Mouse (Mus musculus): Measurements from ENCODE around the gene Prss53. TPM values are rescaled to one million over a fixed set of nuclear protein-coding genes. Genes with fewer than 3 reads are reported as not detected.
A peak's percentile ranks its signal among the peaks of the same experiment; 100 is the strongest.

The Prss53 gene
- polyA plus RNA-seq, 1 experiment from 2014 or later = 1.2 TPM

GRCm38 (mm10) chr7:127927726-127928125 lies 37.0 kb upstream of the Prss53 start:
- Histone ChIP-seq H3K36me3 (0 out of 2 replicates have a peak, but pooled peaks cover 9% of the 10 kb centered on the region), H3K4me1 (replicated peaks) (peaks cover 20% of the 10 kb centered on the region), H3K4me2 (no peak overlapping the region), H3K27me3 (peaks cover 27% of the 10 kb centered on the region), H3K27ac (no peak overlapping the region), H3K9me3 (replicated peaks) (no peaks in the 10 kb centered on the region), H3K9ac (no peak overlapping the region), H3K4me3 (no peak overlapping the region)
- 88% methylated on average over 11 of the region's 11 CpGs for WGBS
- no peak for ATAC-seq (replicated peaks; ENCODE audit: insufficient number of reproducible peaks, insufficient read depth, low FRiP score, low read depth)

- Histone ChIP-seq H3K36me3 (0 out of 2 replicates have a peak, but pooled peaks cover 15% of the 10 kb centered on the region), H3K27me3 (peaks cover 27% of the 10 kb centered on the region), H3K27ac (no peak overlapping the region), H3K9ac (no peak overlapping the region), H3K4me2 (no peak overlapping the region), H3K4me1 (replicated peaks) (peaks cover 20% of the 10 kb centered on the region), H3K4me3 (no peak overlapping the region), H3K9me3 (replicated peaks) (no peaks in the 10 kb centered on the region)
- WGBS = 86% methylated on average over 11 of the region's 11 CpGs
- ATAC-seq (replicated peaks; ENCODE audit: insufficient number of reproducible peaks, insufficient read depth, low FRiP score, low read depth) = no peak
Observed at GRCm38 (mm10) chr7:127926846-127927245, 36.1 kb upstream of the Prss53 start.

GRCm38 (mm10) chr7:127926066-127926465 lies 35.3 kb upstream of the Prss53 start:
- 83% methylated on average over 8 of the region's 8 CpGs for WGBS
- no peak overlapping the region for H3K4me2 ChIP-seq
- no peak overlapping the region for H3K4me3 ChIP-seq
- H3K27ac ChIP-seq = no peak overlapping the region
- peaks cover 14% of the 10 kb centered on the region for H3K4me1 ChIP-seq (replicated peaks)
- no peaks in the 10 kb centered on the region for H3K9me3 ChIP-seq (replicated peaks)
- H3K27me3 ChIP-seq = peaks cover 27% of the 10 kb centered on the region
- ATAC-seq (replicated peaks; ENCODE audit: insufficient number of reproducible peaks, insufficient read depth, low FRiP score, low read depth) = no peak
- H3K9ac ChIP-seq = no peak overlapping the region
- H3K36me3 ChIP-seq = 0 out of 2 replicates have a peak, but pooled peaks cover 15% of the 10 kb centered on the region

- H3K27me3 ChIP-seq = peaks cover 23% of the 10 kb centered on the region
- peaks cover 23% of the 10 kb centered on the region; the same call in 1 of the 2 replicates for H3K36me3 ChIP-seq
- no peak overlapping the region for H3K4me2 ChIP-seq
- H3K4me1 ChIP-seq (replicated peaks) = peaks cover 14% of the 10 kb centered on the region
- H3K9me3 ChIP-seq (replicated peaks) = no peaks in the 10 kb centered on the region
- H3K4me3 ChIP-seq = no peak overlapping the region
- ATAC-seq (replicated peaks; ENCODE audit: insufficient number of reproducible peaks, insufficient read depth, low FRiP score, low read depth) = no peak
- WGBS = 73% methylated on average over 5 of the region's 5 CpGs
- H3K9ac ChIP-seq = no peak overlapping the region
- no peak overlapping the region for H3K27ac ChIP-seq
Observed at GRCm38 (mm10) chr7:127925252-127925651, 34.5 kb upstream of the Prss53 start.

- Histone ChIP-seq H3K27me3 (peaks cover 11% of the 10 kb centered on the region), H3K4me3 (no peak overlapping the region), H3K4me1 (replicated peaks) (peaks cover under 1% of the 10 kb centered on the region; the same call in 1 of the 2 replicates), H3K4me2 (no peak overlapping the region), H3K9ac (no peak overlapping the region), H3K27ac (no peak overlapping the region), H3K9me3 (replicated peaks) (no peaks in the 10 kb centered on the region), H3K36me3 (peaks cover 23% of the 10 kb centered on the region; the same call in 1 of the 2 replicates)
- ATAC-seq (replicated peaks; ENCODE audit: insufficient number of reproducible peaks, insufficient read depth, low FRiP score, low read depth) = no peak
- WGBS = 91% methylated on average over 5 of the region's 5 CpGs
Observed at GRCm38 (mm10) chr7:127923714-127924113, 32.9 kb upstream of the Prss53 start.

GRCm38 (mm10) chr7:127922451-127923275 lies 31.9 kb upstream of the Prss53 start:
- Histone ChIP-seq H3K36me3 (peaks cover 24% of the 10 kb centered on the region; the same call in 1 of the 2 replicates), H3K9ac (no peak overlapping the region), H3K4me3 (no peak overlapping the region), H3K4me1 (replicated peaks) (no peaks in the 10 kb centered on the region), H3K9me3 (replicated peaks) (no peaks in the 10 kb centered on the region), H3K27me3 (peaks cover under 1% of the 10 kb centered on the region; the same call in 1 of the 2 replicates), H3K27ac (no peak overlapping the region), H3K4me2 (no peak overlapping the region)
- WGBS = 78% methylated on average over 6 of the region's 6 CpGs
- ATAC-seq (replicated peaks; ENCODE audit: insufficient number of reproducible peaks, insufficient read depth, low FRiP score, low read depth) = no peak

- Histone ChIP-seq H3K4me2 (no peak overlapping the region), H3K4me1 (replicated peaks) (no peaks in the 10 kb centered on the region), H3K9me3 (replicated peaks) (no peaks in the 10 kb centered on the region), H3K36me3 (peaks cover 33% of the 10 kb centered on the region), H3K9ac (no peak overlapping the region), H3K27me3 (no peaks in the 10 kb centered on the region), H3K4me3 (no peak overlapping the region), H3K27ac (no peak overlapping the region)
- no peak for ATAC-seq (replicated peaks; ENCODE audit: insufficient number of reproducible peaks, insufficient read depth, low FRiP score, low read depth)
- 64% methylated on average over 8 of the region's 8 CpGs for WGBS
Observed at GRCm38 (mm10) chr7:127921516-127921915, 30.7 kb upstream of the Prss53 start.

- Histone ChIP-seq H3K4me2 (no peak overlapping the region), H3K4me3 (no peak overlapping the region), H3K27me3 (no peaks in the 10 kb centered on the region), H3K9me3 (replicated peaks) (no peaks in the 10 kb centered on the region), H3K36me3 (peaks cover 36% of the 10 kb centered on the region), H3K4me1 (replicated peaks) (no peaks in the 10 kb centered on the region), H3K27ac (no peak overlapping the region), H3K9ac (no peak overlapping the region)
- ATAC-seq (replicated peaks; ENCODE audit: insufficient number of reproducible peaks, insufficient read depth, low FRiP score, low read depth) = no peak
- 75% methylated on average over 7 of the region's 7 CpGs for WGBS
Observed at GRCm38 (mm10) chr7:127919290-127919689, 28.5 kb upstream of the Prss53 start.

GRCm38 (mm10) chr7:127918203-127918602 lies 27.4 kb upstream of the Prss53 start:
- Histone ChIP-seq H3K4me3 (no peak overlapping the region), H3K36me3 (peaks cover 31% of the 10 kb centered on the region), H3K27me3 (no peaks in the 10 kb centered on the region), H3K9ac (no peak overlapping the region), H3K4me2 (no peak overlapping the region), H3K9me3 (replicated peaks) (no peaks in the 10 kb centered on the region), H3K27ac (no peak overlapping the region), H3K4me1 (replicated peaks) (peaks cover 1% of the 10 kb centered on the region)
- ATAC-seq (replicated peaks; ENCODE audit: insufficient number of reproducible peaks, insufficient read depth, low FRiP score, low read depth) = no peak
- WGBS = 57% methylated on average over 3 of the region's 3 CpGs

GRCm38 (mm10) chr7:127915293-127915692 lies 24.5 kb upstream of the Prss53 start:
- no peak overlapping the region for H3K27ac ChIP-seq
- no peaks in the 10 kb centered on the region for H3K9me3 ChIP-seq (replicated peaks)
- no peak overlapping the region for H3K4me2 ChIP-seq
- H3K4me1 ChIP-seq (replicated peaks) = peaks cover 12% of the 10 kb centered on the region
- H3K4me3 ChIP-seq = no peak overlapping the region
- H3K9ac ChIP-seq = no peak overlapping the region
- no peaks in the 10 kb centered on the region for H3K27me3 ChIP-seq
- peaks cover 18% of the 10 kb centered on the region for H3K36me3 ChIP-seq
- no peak for ATAC-seq (replicated peaks; ENCODE audit: insufficient number of reproducible peaks, insufficient read depth, low FRiP score, low read depth)
- 89% methylated on average over 12 of the region's 12 CpGs for WGBS

- no peaks in the 10 kb centered on the region for H3K27me3 ChIP-seq
- H3K4me1 ChIP-seq (replicated peaks) = peaks cover 12% of the 10 kb centered on the region
Observed at GRCm38 (mm10) chr7:127912938-127913337, 22.2 kb upstream of the Prss53 start.

More at GRCm38 (mm10) chr7:127912938-127913337, 22.2 kb upstream of the Prss53 start:
- H3K9ac ChIP-seq = peak overlapping the region; percentile 78
- H3K36me3 ChIP-seq = peaks cover 35% of the 10 kb centered on the region
- WGBS = 13% methylated on average over 4 of the region's 4 CpGs
- H3K4me3 ChIP-seq = peak overlapping the region; percentile 77
- H3K9me3 ChIP-seq (replicated peaks) = no peaks in the 10 kb centered on the region
- ATAC-seq (replicated peaks; ENCODE audit: insufficient number of reproducible peaks, insufficient read depth, low FRiP score, low read depth) = no peak
- no peak overlapping the region for H3K27ac ChIP-seq
- peak overlapping the region; percentile 68 for H3K4me2 ChIP-seq

Measured in heart, embryonic 15.5 days (tissue).